ENCODE assay signal across 19 mouse cellular contexts in the genomic region with DNA sequence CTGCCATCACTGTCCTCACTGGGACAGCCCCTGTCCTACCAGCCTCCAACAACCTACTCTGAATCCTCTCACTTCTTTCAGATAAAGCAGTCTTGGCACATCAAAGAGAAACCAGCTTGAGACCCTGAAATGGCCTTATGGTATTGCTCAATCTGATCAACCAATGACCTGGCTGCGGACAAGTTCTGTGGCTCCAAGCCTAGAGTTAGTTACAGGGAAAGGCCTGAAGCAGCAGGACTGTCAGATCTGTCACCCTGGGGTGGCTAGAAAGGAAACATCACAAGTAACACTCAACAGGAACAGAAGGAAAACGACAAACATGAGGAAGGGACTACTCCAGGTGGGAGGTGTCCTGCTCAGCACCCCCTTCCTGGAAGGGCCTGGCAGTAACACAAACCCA.
"Had no signal": no experiment of that assay in that cellular context is flagged by ENCODE, and none has a peak within 500 bp of the region (broad histone marks: within the 10 kb centered on the region; RNA-seq: fewer than 3 reads in every experiment).

No protein-coding gene starts in this region.

- H3K4me3 ChIP-seq: layer of hippocampus, adult 2 months; limb, embryonic 10.5 days; limb, embryonic 13.5 days; lung, embryonic 15.5 days; megakaryocyte, embryonic 14.5 days; midbrain, embryonic 10.5 days; midbrain, embryonic 13.5 days; myocyte; neural tube, embryonic 13.5 days; stomach, embryonic 15.5 days had no signal

- H3K4me1 ChIP-seq: limb, embryonic 13.5 days; lung, embryonic 15.5 days; megakaryocyte, embryonic 14.5 days; midbrain, embryonic 10.5 days; midbrain, embryonic 13.5 days; neural tube, embryonic 13.5 days; stomach, embryonic 15.5 days had no signal

- DNase-seq: kidney, adult 2 months; kidney, postnatal 25 days; layer of hippocampus, adult 9-11 months; liver; liver, postnatal 0 days; retina, postnatal 1 day; right cerebral cortex, postnatal 25 days; spleen, adult 18-20 months; thymus, postnatal 25 days had no signal
